Mouse (Mus musculus): ENCODE data around the gene Tns1. TPM values are rescaled to one million over a fixed set of nuclear protein-coding genes. Genes with fewer than 3 reads are reported as not detected.

Tns1 gene
- total and polyA plus RNA-seq, 3 experiments: 365 to 748 (median 629) TPM

- TF ChIP-seq CTCF (IDR thresholded peaks at IDR 0.05) (no peak), POLR2A (IDR thresholded peaks at IDR 0.05; ENCODE audit: insufficient read depth, low read depth, low read length) (no peak), EP300 (IDR thresholded peaks at IDR 0.05; ENCODE audit: insufficient read depth, low read depth, low read length) (no peak)
- DNase-seq: peak; percentile 61 to 69
- Histone ChIP-seq H3K79me2 (replicated peaks; ENCODE audit: control insufficient read depth, insufficient read depth, low read length) (no peaks in the 10 kb centered on the region), H3K4me1 (ENCODE audit: control insufficient read depth, insufficient read depth, low read length) (peaks cover 10% of the 10 kb centered on the region), H3K4me3 (no peak overlapping the region), H3K9ac (ENCODE audit: low read depth, low read length) (no peak overlapping the region), H3K27me3 (ENCODE audit: control insufficient read depth, insufficient read depth, low read length) (no peaks in the 10 kb centered on the region), H3K27ac (peak overlapping the region; percentile 15; the same call in 1 of the 2 replicates), H3K36me3 (ENCODE audit: control insufficient read depth, insufficient read depth, low read length) (no peaks in the 10 kb centered on the region)
- intact Hi-C loops (cut with DNase I): no loop called here
- 46% methylated on average over 10 of the region's 10 CpGs for WGBS
Observed at GRCm38 (mm10) chr1:74092242-74092641, 32.0 kb downstream of the Tns1 start.

- Histone ChIP-seq H3K27me3 (ENCODE audit: control insufficient read depth, insufficient read depth, low read length) (no peaks in the 10 kb centered on the region), H3K4me1 (ENCODE audit: control insufficient read depth, insufficient read depth, low read length) (peaks cover 10% of the 10 kb centered on the region), H3K27ac (no peak overlapping the region; the same call in 1 of the 2 replicates), H3K79me2 (replicated peaks; ENCODE audit: control insufficient read depth, insufficient read depth, low read length) (no peaks in the 10 kb centered on the region), H3K4me3 (no peak overlapping the region), H3K9ac (ENCODE audit: low read depth, low read length) (no peak overlapping the region), H3K36me3 (ENCODE audit: control insufficient read depth, insufficient read depth, low read length) (no peaks in the 10 kb centered on the region)
- TF ChIP-seq POLR2A (IDR thresholded peaks at IDR 0.05; ENCODE audit: insufficient read depth, low read depth, low read length): no peak
- no peak for TF ChIP-seq CTCF (IDR thresholded peaks at IDR 0.05)
- TF ChIP-seq EP300 (IDR thresholded peaks at IDR 0.05; ENCODE audit: insufficient read depth, low read depth, low read length): no peak
- intact Hi-C loops (cut with DNase I): no loop called here
- no peak for DNase-seq
- WGBS: 50% methylated on average over 6 of the region's 6 CpGs
Observed at GRCm38 (mm10) chr1:74091611-74092224, 32.5 kb downstream of the Tns1 start.

GRCm38 (mm10) chr1:74091138-74091537 lies 33.1 kb downstream of the Tns1 start:
- peaks cover 10% of the 10 kb centered on the region for H3K4me1 ChIP-seq (ENCODE audit: control insufficient read depth, insufficient read depth, low read length)
- no peaks in the 10 kb centered on the region for H3K79me2 ChIP-seq (replicated peaks; ENCODE audit: control insufficient read depth, insufficient read depth, low read length)
- peak overlapping the region; percentile 12; the same call in 1 of the 2 replicates for H3K4me3 ChIP-seq
- H3K36me3 ChIP-seq (ENCODE audit: control insufficient read depth, insufficient read depth, low read length): no peaks in the 10 kb centered on the region
- H3K9ac ChIP-seq (ENCODE audit: low read depth, low read length): no peak overlapping the region
- H3K27me3 ChIP-seq (ENCODE audit: control insufficient read depth, insufficient read depth, low read length): no peaks in the 10 kb centered on the region
- H3K27ac ChIP-seq: no peak overlapping the region; the same call in 1 of the 2 replicates
- TF ChIP-seq POLR2A (IDR thresholded peaks at IDR 0.05; ENCODE audit: insufficient read depth, low read depth, low read length): peak; percentile 38; the same call in 1 of the 2 replicates
- TF ChIP-seq CTCF (IDR thresholded peaks at IDR 0.05): no peak
- WGBS: 48% methylated on average over 7 of the region's 7 CpGs
- intact Hi-C loops (cut with DNase I): no loop called here
- no peak for DNase-seq

- Histone ChIP-seq H3K79me2 (replicated peaks; ENCODE audit: control insufficient read depth, insufficient read depth, low read length) (no peaks in the 10 kb centered on the region), H3K27me3 (ENCODE audit: control insufficient read depth, insufficient read depth, low read length) (no peaks in the 10 kb centered on the region), H3K36me3 (ENCODE audit: control insufficient read depth, insufficient read depth, low read length) (no peaks in the 10 kb centered on the region), H3K9ac (ENCODE audit: low read depth, low read length) (no peak overlapping the region), H3K4me1 (ENCODE audit: control insufficient read depth, insufficient read depth, low read length) (peaks cover 6% of the 10 kb centered on the region), H3K27ac (no peak overlapping the region), H3K4me3 (peak overlapping the region; percentile 12)
- 53% methylated on average over 7 of the region's 7 CpGs for WGBS
- DNase-seq: no peak
- intact Hi-C loops (cut with DNase I): no loop called here
- TF ChIP-seq POLR2A (IDR thresholded peaks at IDR 0.05; ENCODE audit: insufficient read depth, low read depth, low read length) (no peak), EP300 (IDR thresholded peaks at IDR 0.05; ENCODE audit: insufficient read depth, low read depth, low read length) (no peak), CTCF (IDR thresholded peaks at IDR 0.05) (no peak)
Observed at GRCm38 (mm10) chr1:74090329-74090728, 33.9 kb downstream of the Tns1 start.

DNA sequence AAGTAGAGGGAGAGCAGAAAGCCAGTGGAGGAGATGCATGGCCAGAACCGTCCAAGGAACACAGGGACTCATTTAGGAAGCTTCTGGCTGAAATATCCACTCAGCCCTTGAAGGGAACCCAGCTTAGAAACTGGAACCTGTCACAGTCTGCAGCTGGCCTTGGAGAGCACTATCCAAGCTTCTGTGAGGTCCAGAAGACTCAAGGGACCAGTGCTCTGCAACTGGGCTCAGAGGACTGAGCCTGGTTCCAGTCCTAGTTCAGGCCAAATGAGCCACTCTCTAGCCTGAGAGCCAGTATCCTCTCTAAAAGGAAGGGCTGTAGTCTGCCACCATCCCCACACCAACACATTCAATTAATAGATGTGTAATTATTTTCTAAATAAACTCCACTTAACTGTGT lies 35.7 kb downstream of the Tns1 start:
- Histone ChIP-seq H3K4me3 (no peak overlapping the region), H3K4me1 (ENCODE audit: control insufficient read depth, insufficient read depth, low read length) (peaks cover 22% of the 10 kb centered on the region), H3K36me3 (ENCODE audit: control insufficient read depth, insufficient read depth, low read length) (no peaks in the 10 kb centered on the region), H3K27me3 (ENCODE audit: control insufficient read depth, insufficient read depth, low read length) (no peaks in the 10 kb centered on the region), H3K27ac (no peak overlapping the region), H3K9ac (ENCODE audit: low read depth, low read length) (no peak overlapping the region), H3K79me2 (replicated peaks; ENCODE audit: control insufficient read depth, insufficient read depth, low read length) (no peaks in the 10 kb centered on the region)
- peak in 1 of 2 experiments; percentile 68 for DNase-seq
- 62% methylated on average over 1 of the region's 1 CpGs for WGBS
- intact Hi-C loops (cut with DNase I): no loop called here
- TF ChIP-seq POLR2A (IDR thresholded peaks at IDR 0.05; ENCODE audit: insufficient read depth, low read depth, low read length) (no peak), EP300 (IDR thresholded peaks at IDR 0.05; ENCODE audit: insufficient read depth, low read depth, low read length) (no peak), CTCF (IDR thresholded peaks at IDR 0.05) (no peak)

GRCm38 (mm10) chr1:74085566-74085965 lies 38.7 kb downstream of the Tns1 start:
- no peak overlapping the region for H3K27ac ChIP-seq
- intact Hi-C loops (cut with DNase I): no loop called here
- H3K27me3 ChIP-seq (ENCODE audit: control insufficient read depth, insufficient read depth, low read length): no peaks in the 10 kb centered on the region
- H3K4me1 ChIP-seq (ENCODE audit: control insufficient read depth, insufficient read depth, low read length): peaks cover 29% of the 10 kb centered on the region
- no peak overlapping the region for H3K9ac ChIP-seq (ENCODE audit: low read depth, low read length)
- H3K4me3 ChIP-seq: no peak overlapping the region
- H3K79me2 ChIP-seq (replicated peaks; ENCODE audit: control insufficient read depth, insufficient read depth, low read length): no peaks in the 10 kb centered on the region
- DNase-seq: no peak
- H3K36me3 ChIP-seq (ENCODE audit: control insufficient read depth, insufficient read depth, low read length): peaks cover 6% of the 10 kb centered on the region
- TF ChIP-seq POLR2A (IDR thresholded peaks at IDR 0.05; ENCODE audit: insufficient read depth, low read depth, low read length) (no peak), CTCF (IDR thresholded peaks at IDR 0.05) (no peak), EP300 (IDR thresholded peaks at IDR 0.05; ENCODE audit: insufficient read depth, low read depth, low read length) (no peak)
- WGBS: 88% methylated on average over 7 of the region's 7 CpGs

Measured in heart, adult 2 months (tissue).